ENCODE assay signal across 16 mouse cellular contexts in the genomic region with DNA sequence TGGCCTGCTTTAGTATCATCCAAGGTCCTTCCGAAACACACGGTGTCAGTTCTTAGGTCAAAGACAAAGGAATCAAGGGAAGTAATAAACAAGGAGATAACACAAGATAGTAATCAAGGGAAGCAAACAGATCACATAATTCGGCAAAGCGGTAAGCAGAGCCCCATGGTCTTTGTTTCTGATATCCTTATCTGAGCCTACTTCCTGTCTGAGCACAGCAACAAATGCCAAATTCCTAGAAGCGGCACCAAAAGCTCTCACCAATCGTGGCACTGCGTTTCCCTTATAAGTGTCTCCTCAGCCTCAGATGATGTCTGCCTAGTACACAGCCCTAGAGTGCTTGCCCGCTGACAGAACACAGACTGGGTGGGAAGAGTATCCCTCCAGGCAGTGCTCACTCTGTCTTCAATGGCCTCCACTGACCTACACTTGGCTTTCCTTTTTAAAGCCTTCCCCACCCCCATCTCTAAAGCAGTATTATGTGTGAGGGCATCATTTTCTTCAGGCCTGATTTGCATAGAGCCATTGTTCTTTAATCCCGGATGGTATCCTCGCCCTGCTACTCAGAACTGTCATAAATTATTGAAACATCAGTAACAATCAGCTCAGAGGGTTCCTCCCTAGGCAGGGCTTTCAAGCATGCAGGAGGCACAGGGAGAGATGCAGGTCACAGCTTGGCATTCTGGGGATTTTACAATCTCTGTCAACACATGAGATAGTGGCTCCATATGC.
DNase-seq lines count a peak whose midpoint lies in the region; ATAC-seq and TF ChIP-seq lines count a peak whose summit lies in the region.
"Had no signal": no experiment of that assay in that cellular context is flagged by ENCODE, and none has a peak within 500 bp of the region (broad histone marks: within the 10 kb centered on the region; RNA-seq: fewer than 3 reads in every experiment).

No protein-coding gene starts in this region.

- H3K9me3 ChIP-seq in liver, embryonic 11.5 days (ENCODE audit: control insufficient read depth, low read length), result no peaks in the 10 kb centered on the region
- H3K9me3 ChIP-seq in midbrain, postnatal 0 days (ENCODE audit: low read length), result no peaks in the 10 kb centered on the region
- H3K9me3 ChIP-seq: embryonic facial prominence, embryonic 12.5 days; forebrain, embryonic 12.5 days; G1E; kidney, embryonic 15.5 days had no signal

- H3K27ac ChIP-seq in liver, embryonic 11.5 days (ENCODE audit: low read depth, low read length), result no peak overlapping the region
- no peak overlapping the region for H3K27ac ChIP-seq in midbrain, postnatal 0 days (ENCODE audit: low read depth, low read length)
- H3K27ac ChIP-seq: embryonic facial prominence, embryonic 12.5 days; forebrain, embryonic 12.5 days; kidney, embryonic 15.5 days had no signal

- H3K4me2 ChIP-seq in liver, embryonic 11.5 days, result peak overlapping the region; percentile 5; the same call in 1 of the 2 replicates
- H3K4me2 ChIP-seq in midbrain, postnatal 0 days (ENCODE audit: low read depth, low read length, poor library complexity, severe bottlenecking), result no peak overlapping the region
- H3K4me2 ChIP-seq: embryonic facial prominence, embryonic 12.5 days; forebrain, embryonic 12.5 days; kidney, embryonic 15.5 days had no signal

- no peaks in the 10 kb centered on the region for H3K27me3 ChIP-seq in liver, embryonic 11.5 days (replicated peaks; ENCODE audit: control insufficient read depth, insufficient read depth, low read length)
- H3K27me3 ChIP-seq in midbrain, postnatal 0 days (ENCODE audit: insufficient read depth, low read length), result no peaks in the 10 kb centered on the region
- H3K27me3 ChIP-seq: embryonic facial prominence, embryonic 12.5 days; forebrain, embryonic 12.5 days; kidney, embryonic 15.5 days had no signal

- TF ChIP-seq POLR2A in brain, embryonic 14.5 days (IDR thresholded peaks at IDR 0.05; ENCODE audit: borderline replicate concordance, extremely low read depth, insufficient read depth, insufficient read length, poor library complexity, severe bottlenecking), result no peak

- no peak for DNase-seq in liver, embryonic 11.5 days (ENCODE audit: low spot score)
- DNase-seq in liver (no peak), ES-CJ7 (ENCODE audit: low read depth, low spot score) (peak; percentile 23)
- DNase-seq in brain, embryonic 14.5 days (ENCODE audit: low read depth), result peak; percentile 17
- DNase-seq in midbrain, postnatal 0 days (ENCODE audit: low spot score), result no peak
- no peak for DNase-seq in urinary bladder, postnatal 36 days (ENCODE audit: low spot score in 2 of 2)
- DNase-seq in right cerebral cortex, postnatal 25 days, result no peak
- DNase-seq: cerebellum, postnatal 10 days; heart, adult 18-20 months; heart, postnatal 36 days; layer of hippocampus, postnatal 36 days; lung, adult 2 months had no signal

- no peak for TF ChIP-seq CTCF in brain, embryonic 14.5 days (IDR thresholded peaks at IDR 0.05; ENCODE audit: borderline replicate concordance, extremely low read depth, insufficient read depth, insufficient read length)
- no peak for TF ChIP-seq CTCF in midbrain, postnatal 0 days (IDR thresholded peaks at IDR 0.05)

- no peak overlapping the region for H3K4me3 ChIP-seq in liver, embryonic 11.5 days (ENCODE audit: low read depth, low read length)
- H3K4me3 ChIP-seq in midbrain, postnatal 0 days (ENCODE audit: low read depth, low read length), result no peak overlapping the region
- H3K4me3 ChIP-seq: embryonic facial prominence, embryonic 12.5 days; forebrain, embryonic 12.5 days; kidney, embryonic 15.5 days had no signal

- no peak overlapping the region for H3K9ac ChIP-seq in liver, embryonic 11.5 days (ENCODE audit: low read depth, low read length)
- H3K9ac ChIP-seq in midbrain, postnatal 0 days (replicated peaks; ENCODE audit: low read length, poor library complexity, severe bottlenecking), result no peak overlapping the region
- H3K9ac ChIP-seq: embryonic facial prominence, embryonic 12.5 days; forebrain, embryonic 12.5 days; kidney, embryonic 15.5 days had no signal

- no peaks in the 10 kb centered on the region for H3K36me3 ChIP-seq in liver, embryonic 11.5 days (ENCODE audit: control insufficient read depth, insufficient read depth, low read length)
- H3K36me3 ChIP-seq in midbrain, postnatal 0 days (ENCODE audit: insufficient read depth, low read length), result no peaks in the 10 kb centered on the region
- H3K36me3 ChIP-seq: embryonic facial prominence, embryonic 12.5 days; forebrain, embryonic 12.5 days; G1E; kidney, embryonic 15.5 days had no signal

- H3K4me1 ChIP-seq in liver, embryonic 11.5 days (replicated peaks; ENCODE audit: control insufficient read depth, insufficient read depth, low read length), result no peaks in the 10 kb centered on the region; the same call in 1 of the 2 replicates
- H3K4me1 ChIP-seq in midbrain, postnatal 0 days (ENCODE audit: insufficient read depth, low read length), result no peaks in the 10 kb centered on the region
- H3K4me1 ChIP-seq: embryonic facial prominence, embryonic 12.5 days had no signal

- no peak for ATAC-seq in liver, embryonic 11.5 days (replicated peaks; ENCODE audit: low FRiP score)
- ATAC-seq in midbrain, postnatal 0 days (ENCODE audit: low FRiP score), result peak; percentile 54; the same call in 1 of the 2 replicates

- 27% methylated on average over 10 of the region's 10 CpGs for WGBS in liver, embryonic 11.5 days
- WGBS in midbrain, postnatal 0 days, result 58% methylated on average over 10 of the region's 10 CpGs

Comparison
In these comparisons a context has a peak if more than half of its experiments do, and no peak if none do; other contexts are left out.
1. DNase-seq: peak in ES-CJ7 (single experiment) and brain, embryonic 14.5 days (single experiment); none in liver, embryonic 11.5 days (single experiment), liver (single experiment), midbrain, postnatal 0 days (single experiment), urinary bladder, postnatal 36 days (0 of 2) and right cerebral cortex, postnatal 25 days (single experiment).